Mouse (Mus musculus): ENCODE data around the gene Ccdc169. TPM values are rescaled to one million over a fixed set of nuclear protein-coding genes. Genes with fewer than 3 reads are reported as not detected.

Gene Ccdc169
- total RNA-seq (2023), result not detected

GRCm38 (mm10) chr3:55137039-55137438, at the start of gene Ccdc169:
Gene Ccdc169 (plus strand): TSS chr3:55137339.

GRCm38 (mm10) chr3:55111935-55112709, 25.0 kb upstream of the Ccdc169 start, which contains the start of gene Spg20:
Gene Spg20 (plus strand): TSS chr3:55112108.

GRCm38 (mm10) chr3:55181766-55182165, 44.6 kb downstream of the Ccdc169 start, which contains the start of gene Sohlh2:
Gene Sohlh2 (plus strand): TSS chr3:55182028.

Other genes with a start within 250 kb of the Ccdc169 start
- not detected for gene Sertm1, start 221.5 kb upstream of the Ccdc169 start, total RNA-seq (2023)
- not detected for gene Ccna1, start 81.8 kb upstream of the Ccdc169 start, total RNA-seq (2023)
- 10 to 100 TPM; 15.4 to 15.9 TPM for gene Spg20, start 25.2 kb upstream of the Ccdc169 start, total RNA-seq (2023)
- gene Sohlh2, start 44.7 kb downstream of the Ccdc169 start, total RNA-seq (2023), result not detected
- gene Dclk1, start 105.0 kb downstream of the Ccdc169 start, total RNA-seq (2023), result not detected

Data from B cell, adult 67 days (primary cell).